Mouse (Mus musculus): ENCODE measurements at regions not wholly inside any gene's neighbourhood (a gene's known extent, or its start where the extent isn't known, plus 50 kb on each side); places are given as distances from the start of the nearest gene placed in this dataset.
"Not testable (repeated sequence)": the region's sequence is repeated elsewhere in the genome, so short reads cannot be mapped to it uniquely, and the experiment has no call there.

DNA sequence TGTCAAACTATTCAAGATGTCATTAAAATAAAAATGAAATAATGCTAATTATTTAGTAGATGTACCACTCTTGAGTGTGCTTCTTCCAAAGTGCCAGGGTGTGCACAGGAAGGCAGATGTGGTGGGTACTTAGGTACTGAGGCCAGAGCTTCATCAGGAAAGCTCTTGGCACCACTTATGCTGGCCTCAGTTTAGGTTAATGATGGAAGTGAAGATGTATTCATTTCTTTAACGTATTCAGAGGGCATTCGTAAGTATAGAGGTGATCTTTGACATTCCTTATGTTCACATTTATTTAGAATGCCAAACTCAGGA, 239.6 kb upstream of the 1700008P02Rik start:
- Histone ChIP-seq H3K27me3 (ENCODE audit: control insufficient read depth, insufficient read depth, low read length) (no peaks in the 10 kb centered on the region), H3K9me3 (ENCODE audit: control insufficient read depth, low read length) (no peaks in the 10 kb centered on the region), H3K4me2 (replicated peaks; ENCODE audit: low read depth, low read length) (no peak overlapping the region), H3K36me3 (ENCODE audit: control insufficient read depth, insufficient read depth, low read length) (no peaks in the 10 kb centered on the region), H3K27ac (ENCODE audit: low read depth, low read length) (no peak overlapping the region), H3K4me3 (ENCODE audit: low read length) (no peak overlapping the region), H3K4me1 (ENCODE audit: control insufficient read depth, insufficient read depth, low read length) (no peaks in the 10 kb centered on the region), H3K9ac (ENCODE audit: low read depth, low read length) (no peak overlapping the region)
- no peak for ATAC-seq (ENCODE audit: low FRiP score, low TSS enrichment)
- WGBS, result 88% methylated on average over 2 of the region's 2 CpGs

DNA sequence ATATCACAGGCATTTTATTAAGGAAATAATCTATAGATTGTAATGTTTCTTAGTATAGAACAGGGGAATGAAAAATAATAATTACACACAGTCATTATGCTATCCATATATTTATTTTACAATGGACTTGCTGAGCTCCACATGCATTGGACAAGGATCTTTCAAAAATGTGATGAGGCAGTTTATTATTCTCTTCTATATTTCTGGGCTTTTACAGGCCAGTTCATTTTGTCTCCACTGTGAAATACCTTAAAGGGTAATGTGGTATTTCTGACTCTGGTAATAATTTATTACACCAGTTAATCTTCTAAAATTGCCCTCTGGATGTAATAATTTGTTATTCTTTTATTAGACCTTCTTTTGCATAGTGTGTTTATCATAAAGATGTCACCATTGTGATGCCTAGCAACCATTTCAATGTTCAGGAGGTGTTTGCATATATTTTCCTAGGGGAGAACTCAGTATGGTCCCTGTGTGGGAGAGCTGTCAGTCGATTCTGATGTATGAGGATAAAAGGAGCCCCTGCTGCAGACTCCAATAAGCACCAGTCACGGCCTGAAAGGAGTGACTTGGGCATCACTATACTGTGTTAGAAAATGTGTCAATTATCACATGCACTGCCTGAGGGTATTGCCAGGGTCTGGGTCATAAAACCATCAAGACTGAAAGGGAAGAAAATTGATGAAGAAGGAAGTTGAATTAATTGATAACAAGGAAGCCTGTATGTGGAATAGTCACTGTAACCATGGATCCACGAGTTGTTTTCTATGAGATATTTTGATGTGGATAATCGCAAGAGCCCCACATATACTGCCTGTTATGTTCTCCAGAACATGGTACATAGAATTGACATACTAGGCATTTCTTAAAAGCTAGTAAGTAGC, 239.0 kb upstream of the 1700008P02Rik start:
- H3K27me3 ChIP-seq (ENCODE audit: control insufficient read depth, insufficient read depth, low read length), result no peaks in the 10 kb centered on the region
- no peaks in the 10 kb centered on the region for H3K36me3 ChIP-seq (ENCODE audit: control insufficient read depth, insufficient read depth, low read length)
- H3K9ac ChIP-seq (ENCODE audit: low read depth, low read length), result no peak overlapping the region
- H3K4me2 ChIP-seq (replicated peaks; ENCODE audit: low read depth, low read length), result no peak overlapping the region
- no peak overlapping the region for H3K27ac ChIP-seq (ENCODE audit: low read depth, low read length)
- no peaks in the 10 kb centered on the region for H3K9me3 ChIP-seq (ENCODE audit: control insufficient read depth, low read length)
- no peak overlapping the region for H3K4me3 ChIP-seq (ENCODE audit: low read length)
- H3K4me1 ChIP-seq (ENCODE audit: control insufficient read depth, insufficient read depth, low read length), result no peaks in the 10 kb centered on the region
- no peak for ATAC-seq (ENCODE audit: low FRiP score, low TSS enrichment)
- 48% methylated on average over 4 of the region's 4 CpGs for WGBS

DNA sequence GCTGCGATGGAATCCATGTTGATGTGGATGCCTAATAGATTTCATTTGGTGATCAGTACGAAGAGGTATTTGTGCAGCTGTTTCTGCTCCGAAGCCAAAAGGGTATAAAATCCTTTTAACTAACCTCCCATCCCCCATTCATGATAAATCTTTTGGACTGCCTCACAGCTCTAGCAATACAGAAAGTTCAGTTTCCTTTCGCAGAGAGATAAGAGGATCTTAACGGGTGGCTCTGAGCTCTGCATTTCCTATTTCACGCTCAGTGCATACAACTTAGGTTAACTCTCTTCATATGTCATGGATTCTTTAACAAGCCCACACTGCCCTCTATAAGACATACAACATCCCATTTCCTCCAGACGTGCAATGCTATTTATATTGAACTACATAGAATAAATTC, 199.1 kb upstream of the 1700008P02Rik start:
- Histone ChIP-seq H3K4me3 (ENCODE audit: low read length) (no peak overlapping the region), H3K27ac (ENCODE audit: low read depth, low read length) (no peak overlapping the region), H3K4me1 (ENCODE audit: control insufficient read depth, insufficient read depth, low read length) (no peaks in the 10 kb centered on the region), H3K9me3 (ENCODE audit: control insufficient read depth, low read length) (no peaks in the 10 kb centered on the region), H3K9ac (ENCODE audit: low read depth, low read length) (no peak overlapping the region), H3K36me3 (ENCODE audit: control insufficient read depth, insufficient read depth, low read length) (no peaks in the 10 kb centered on the region), H3K27me3 (ENCODE audit: control insufficient read depth, insufficient read depth, low read length) (no peaks in the 10 kb centered on the region), H3K4me2 (replicated peaks; ENCODE audit: low read depth, low read length) (no peak overlapping the region)
- WGBS, result 31% methylated on average over 7 of the region's 7 CpGs
- ATAC-seq (ENCODE audit: low FRiP score, low TSS enrichment), result no peak

DNA sequence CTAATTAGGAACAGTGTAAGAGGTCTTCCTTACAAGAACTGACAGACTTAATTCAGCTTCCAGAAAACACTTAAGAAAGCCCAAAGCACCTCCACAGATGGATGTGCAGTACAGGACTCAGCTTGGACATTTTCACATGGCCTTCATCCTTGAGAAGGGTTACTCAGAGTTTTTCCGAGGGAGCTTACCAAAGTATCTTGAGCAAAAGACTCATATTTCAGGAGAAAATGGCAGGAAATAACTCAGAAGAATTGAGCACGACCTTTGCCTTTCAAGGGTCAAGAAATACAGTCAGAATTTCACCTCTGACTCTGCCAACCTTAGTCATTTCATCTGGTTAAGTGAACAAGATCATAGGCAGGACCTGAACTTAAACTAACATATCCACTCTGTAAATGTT, 192.1 kb upstream of the 1700008P02Rik start:
- ATAC-seq (ENCODE audit: low FRiP score, low TSS enrichment), result no peak
- H3K27ac ChIP-seq (ENCODE audit: low read depth, low read length), result no peak overlapping the region
- no peaks in the 10 kb centered on the region for H3K4me1 ChIP-seq (ENCODE audit: control insufficient read depth, insufficient read depth, low read length)
- H3K9ac ChIP-seq (ENCODE audit: low read depth, low read length), result no peak overlapping the region
- WGBS, result 9% methylated on average over 2 of the region's 2 CpGs
- H3K9me3 ChIP-seq (ENCODE audit: control insufficient read depth, low read length), result no peaks in the 10 kb centered on the region
- H3K27me3 ChIP-seq (ENCODE audit: control insufficient read depth, insufficient read depth, low read length), result no peaks in the 10 kb centered on the region
- H3K4me2 ChIP-seq (replicated peaks; ENCODE audit: low read depth, low read length), result no peak overlapping the region
- H3K36me3 ChIP-seq (ENCODE audit: control insufficient read depth, insufficient read depth, low read length), result no peaks in the 10 kb centered on the region
- no peak overlapping the region for H3K4me3 ChIP-seq (ENCODE audit: low read length)

DNA sequence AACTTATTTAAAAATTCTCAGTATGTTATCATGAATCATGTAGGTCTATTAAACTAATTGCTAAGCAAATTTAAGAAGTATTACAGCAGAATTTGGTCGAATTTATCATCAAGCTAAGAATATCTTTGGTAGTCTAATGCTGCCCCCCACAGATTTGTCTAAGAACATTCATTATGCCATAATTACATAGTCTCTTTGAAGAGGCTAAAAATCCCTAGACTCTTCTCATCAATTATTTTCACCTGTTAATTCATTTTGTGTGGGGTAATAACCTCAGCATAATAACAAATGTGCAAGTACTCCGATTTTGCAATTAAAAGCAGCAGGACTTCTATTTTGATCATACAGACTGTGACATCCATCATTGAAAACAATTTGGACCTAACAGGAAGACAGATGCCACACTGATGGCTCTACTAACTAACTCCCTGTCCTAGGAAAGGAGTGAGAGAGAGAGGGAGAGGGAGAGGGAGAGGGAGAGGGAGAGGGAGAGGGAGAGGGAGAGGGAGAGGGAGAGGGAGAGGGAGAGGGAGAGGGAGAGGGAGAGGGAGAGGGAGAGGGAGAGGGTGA, 189.2 kb upstream of the 1700008P02Rik start:
- Histone ChIP-seq H3K4me1 (ENCODE audit: control insufficient read depth, insufficient read depth, low read length) (no peaks in the 10 kb centered on the region), H3K4me2 (replicated peaks; ENCODE audit: low read depth, low read length) (no peak overlapping the region), H3K9ac (ENCODE audit: low read depth, low read length) (no peak overlapping the region), H3K27ac (ENCODE audit: low read depth, low read length) (no peak overlapping the region), H3K36me3 (ENCODE audit: control insufficient read depth, insufficient read depth, low read length) (no peaks in the 10 kb centered on the region), H3K4me3 (ENCODE audit: low read length) (no peak overlapping the region), H3K27me3 (ENCODE audit: control insufficient read depth, insufficient read depth, low read length) (no peaks in the 10 kb centered on the region), H3K9me3 (ENCODE audit: control insufficient read depth, low read length) (no peaks in the 10 kb centered on the region)
- no peak for ATAC-seq (ENCODE audit: low FRiP score, low TSS enrichment)
- 75% methylated on average over 2 of the region's 2 CpGs for WGBS

DNA sequence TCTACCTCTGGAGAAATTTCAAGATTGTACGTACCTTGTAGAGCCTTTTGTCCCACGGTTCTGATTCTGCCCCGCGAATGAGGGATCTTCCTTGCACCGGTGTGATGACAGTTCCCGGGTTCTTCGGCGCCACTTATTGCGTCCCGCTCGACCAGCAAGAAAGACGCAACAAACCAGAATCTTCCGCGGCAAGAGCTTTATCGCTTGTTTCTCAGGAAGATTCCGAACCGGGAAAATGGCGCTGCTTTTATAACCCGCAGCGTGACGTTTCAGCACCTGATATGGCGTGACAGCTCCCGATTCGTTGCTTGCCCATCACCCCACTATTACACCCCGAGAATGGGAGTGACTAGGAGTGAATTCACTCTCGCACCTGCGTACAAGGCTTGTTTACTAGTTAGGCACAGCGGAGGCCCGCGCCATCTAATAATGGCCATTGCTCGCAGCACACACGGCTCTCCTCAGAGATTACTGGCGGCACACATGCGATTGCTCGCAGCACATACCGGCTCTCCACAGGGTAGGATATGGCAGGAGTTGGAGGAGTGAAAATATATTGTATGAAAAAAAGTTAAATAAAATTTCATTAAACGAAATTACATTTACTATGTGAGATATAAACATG, 180.0 kb upstream of the 1700008P02Rik start:
- ATAC-seq (ENCODE audit: low FRiP score, low TSS enrichment); H3K4me1 ChIP-seq (ENCODE audit: control insufficient read depth, insufficient read depth, low read length); H3K36me3 ChIP-seq (ENCODE audit: control insufficient read depth, insufficient read depth, low read length); H3K27me3 ChIP-seq (ENCODE audit: control insufficient read depth, insufficient read depth, low read length); H3K9me3 ChIP-seq (ENCODE audit: control insufficient read depth, low read length); H3K4me2 ChIP-seq (replicated peaks; ENCODE audit: low read depth, low read length); H3K4me3 ChIP-seq (ENCODE audit: low read length); H3K9ac ChIP-seq (ENCODE audit: low read depth, low read length); H3K27ac ChIP-seq (ENCODE audit: low read depth, low read length): not testable (repeated sequence)
- WGBS, result 95% methylated on average over 31 of the region's 37 CpGs

DNA sequence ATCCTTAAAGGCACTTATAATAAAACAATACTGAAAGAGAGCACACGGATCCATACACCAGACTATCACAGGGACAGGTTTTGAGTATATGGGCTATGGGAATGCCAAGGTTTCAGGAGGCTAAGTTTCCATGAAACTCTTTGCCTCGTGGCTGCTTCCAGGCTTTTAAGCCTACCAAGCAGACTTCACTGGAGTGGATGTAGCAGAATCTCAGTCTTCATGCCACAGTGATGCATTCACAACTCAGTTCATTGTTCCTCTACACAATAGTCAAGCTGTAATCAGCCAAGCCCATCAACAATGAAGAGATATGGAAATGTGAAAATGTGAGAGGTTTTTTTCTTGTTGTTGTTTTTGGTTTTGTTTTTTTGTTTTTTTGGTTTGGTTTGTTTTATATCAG, 148.3 kb upstream of the 1700008P02Rik start:
- no peak overlapping the region for H3K9ac ChIP-seq (ENCODE audit: low read depth, low read length)
- WGBS, result 84% methylated on average over 2 of the region's 2 CpGs
- H3K36me3 ChIP-seq (ENCODE audit: control insufficient read depth, insufficient read depth, low read length), result no peaks in the 10 kb centered on the region
- H3K4me3 ChIP-seq (ENCODE audit: low read length), result no peak overlapping the region
- H3K4me2 ChIP-seq (replicated peaks; ENCODE audit: low read depth, low read length), result no peak overlapping the region
- no peaks in the 10 kb centered on the region for H3K9me3 ChIP-seq (ENCODE audit: control insufficient read depth, low read length)
- H3K4me1 ChIP-seq (ENCODE audit: control insufficient read depth, insufficient read depth, low read length), result no peaks in the 10 kb centered on the region
- H3K27ac ChIP-seq (ENCODE audit: low read depth, low read length), result no peak overlapping the region
- H3K27me3 ChIP-seq (ENCODE audit: control insufficient read depth, insufficient read depth, low read length), result no peaks in the 10 kb centered on the region
- no peak for ATAC-seq (ENCODE audit: low FRiP score, low TSS enrichment)

DNA sequence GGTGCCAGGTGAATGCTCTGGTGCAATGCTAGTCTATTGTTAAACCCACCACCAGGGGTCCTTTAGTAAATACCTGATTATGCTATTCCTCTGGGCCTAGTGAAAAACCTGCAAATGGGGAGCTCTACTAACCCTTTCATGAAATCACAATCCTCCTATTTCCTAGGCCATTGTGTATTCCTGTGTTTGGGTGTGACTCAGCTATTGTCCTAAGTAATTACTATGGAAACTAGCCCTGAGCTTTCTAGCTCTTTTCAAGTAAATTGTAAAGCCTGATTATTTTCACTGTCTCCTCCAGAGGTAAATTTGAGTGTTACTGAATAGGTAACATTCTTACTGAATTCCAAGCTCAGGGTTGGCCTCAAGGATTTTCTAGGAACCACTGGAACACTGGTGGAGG, 147.8 kb upstream of the 1700008P02Rik start:
- not testable (repeated sequence) for H3K36me3 ChIP-seq (ENCODE audit: control insufficient read depth, insufficient read depth, low read length); H3K4me1 ChIP-seq (ENCODE audit: control insufficient read depth, insufficient read depth, low read length); H3K27me3 ChIP-seq (ENCODE audit: control insufficient read depth, insufficient read depth, low read length); H3K9me3 ChIP-seq (ENCODE audit: control insufficient read depth, low read length); ATAC-seq (ENCODE audit: low FRiP score, low TSS enrichment); H3K9ac ChIP-seq (ENCODE audit: low read depth, low read length); H3K4me2 ChIP-seq (replicated peaks; ENCODE audit: low read depth, low read length); H3K4me3 ChIP-seq (ENCODE audit: low read length); H3K27ac ChIP-seq (ENCODE audit: low read depth, low read length)

DNA sequence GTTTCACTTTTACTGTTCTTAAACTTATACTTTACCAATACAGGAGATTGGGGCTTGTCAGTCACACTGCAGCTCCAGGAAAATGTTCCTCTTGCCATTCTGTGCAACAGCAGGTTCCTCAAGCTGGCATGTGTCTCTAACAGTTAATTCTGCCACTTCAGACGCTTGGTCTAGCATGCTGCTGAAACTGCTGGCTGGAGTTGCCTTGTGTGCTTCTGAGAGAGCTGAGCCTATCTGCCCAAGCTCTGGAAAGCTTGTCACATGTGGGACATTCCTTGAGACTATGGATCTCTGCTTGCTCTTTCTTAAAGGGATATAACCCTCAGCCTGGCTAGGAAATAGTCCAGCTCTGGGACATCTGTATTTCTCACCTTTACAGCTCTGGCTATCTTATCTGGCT, 138.9 kb upstream of the 1700008P02Rik start:
- no peaks in the 10 kb centered on the region for H3K27me3 ChIP-seq (ENCODE audit: control insufficient read depth, insufficient read depth, low read length)
- no peak overlapping the region for H3K4me3 ChIP-seq (ENCODE audit: low read length)
- no peaks in the 10 kb centered on the region for H3K36me3 ChIP-seq (ENCODE audit: control insufficient read depth, insufficient read depth, low read length)
- no peaks in the 10 kb centered on the region for H3K4me1 ChIP-seq (ENCODE audit: control insufficient read depth, insufficient read depth, low read length)
- no peak overlapping the region for H3K27ac ChIP-seq (ENCODE audit: low read depth, low read length)
- ATAC-seq (ENCODE audit: low FRiP score, low TSS enrichment), result no peak
- H3K9me3 ChIP-seq (ENCODE audit: control insufficient read depth, low read length), result no peaks in the 10 kb centered on the region
- H3K9ac ChIP-seq (ENCODE audit: low read depth, low read length), result no peak overlapping the region
- no peak overlapping the region for H3K4me2 ChIP-seq (replicated peaks; ENCODE audit: low read depth, low read length)
- 77% methylated on average over 1 of the region's 1 CpGs for WGBS

Measured in kidney, embryonic 14.5 days (tissue).